ENCODE assay signal across 19 mouse cellular contexts in the genomic region with DNA sequence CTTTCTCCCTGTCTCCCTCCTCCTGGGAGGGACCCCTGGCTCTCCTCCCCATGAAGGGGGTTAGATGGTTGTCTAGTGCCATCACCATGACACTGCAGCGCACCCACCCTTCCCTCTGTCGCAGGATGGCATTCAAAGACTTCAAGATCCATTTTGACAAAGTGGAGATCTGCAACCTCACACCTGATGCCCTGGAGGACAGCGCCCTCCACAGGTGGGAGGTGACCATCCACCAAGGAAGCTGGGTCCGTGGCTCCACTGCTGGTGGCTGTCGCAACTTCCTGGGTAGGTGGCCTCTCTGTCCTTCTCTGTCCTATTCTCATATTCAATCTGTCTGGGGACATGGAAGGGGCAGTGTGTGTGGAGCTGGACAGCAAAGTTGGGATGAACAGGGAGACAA. TPM values are rescaled to one million over a fixed set of nuclear protein-coding genes. Genes with fewer than 3 reads are reported as not detected.
A peak's percentile ranks its signal among the peaks of the same experiment; 100 is the strongest.
DNase-seq lines count a peak whose midpoint lies in the region; ATAC-seq and TF ChIP-seq lines count a peak whose summit lies in the region.
"Had no signal": no experiment of that assay in that cellular context is flagged by ENCODE, and none has a peak within 500 bp of the region (broad histone marks: within the 10 kb centered on the region; RNA-seq: fewer than 3 reads in every experiment).

No protein-coding gene starts in this region.

- no peak overlapping the region for H3K4me2 ChIP-seq in kidney, embryonic 15.5 days
- H3K4me2 ChIP-seq: heart, embryonic 15.5 days had no signal

- H3K4me1 ChIP-seq in kidney, adult 2 months (ENCODE audit: control insufficient read depth, insufficient read depth, low read length): no peaks in the 10 kb centered on the region
- peaks cover 3% of the 10 kb centered on the region; the same call in 1 of the 2 replicates for H3K4me1 ChIP-seq in kidney, embryonic 15.5 days
- H3K4me1 ChIP-seq in testis, adult 2 months (ENCODE audit: control insufficient read depth, insufficient read depth, low read length): no peaks in the 10 kb centered on the region
- H3K4me1 ChIP-seq: embryonic facial prominence, embryonic 10.5 days; heart, embryonic 15.5 days; megakaryocyte, embryonic 14.5 days had no signal

- WGBS in kidney, adult 2 months: 73% methylated on average over 5 of the region's 5 CpGs
- WGBS in kidney, embryonic 15.5 days: 75% methylated on average over 5 of the region's 5 CpGs

- DNase-seq in adrenal gland, postnatal 10 days: peak; percentile 39
- no peak for DNase-seq in adrenal gland, adult 2 months
- DNase-seq in kidney, adult 2 months: no peak
- no peak for DNase-seq in testis, postnatal 14 days (ENCODE audit: low spot score)
- DNase-seq in right cerebral cortex, postnatal 25 days: no peak
- DNase-seq in embryo, embryonic 9.5 days (ENCODE audit: extremely low spot score): no peak
- DNase-seq: cerebellum, postnatal 10 days; kidney, postnatal 14 days; left cerebral cortex, postnatal 4 days; lung, adult 2 months; spleen, adult 18-20 months had no signal

- no peak for TF ChIP-seq POLR2A in kidney, adult 2 months (IDR thresholded peaks at IDR 0.05; ENCODE audit: low read depth, low read length)
- no peak for TF ChIP-seq POLR2A in testis, adult 2 months (IDR thresholded peaks at IDR 0.05; ENCODE audit: control insufficient read depth, low read depth, low read length)

- H3K4me3 ChIP-seq in kidney, adult 2 months (ENCODE audit: insufficient read depth, low read depth, low read length): no peak overlapping the region
- H3K4me3 ChIP-seq in kidney, embryonic 15.5 days (replicated peaks): no peak overlapping the region
- H3K4me3 ChIP-seq in testis, adult 2 months (ENCODE audit: control insufficient read depth, low read depth, low read length): no peak overlapping the region
- H3K4me3 ChIP-seq: embryonic facial prominence, embryonic 10.5 days; heart, embryonic 15.5 days; megakaryocyte, embryonic 14.5 days had no signal

- peak; percentile 52; the same call in 1 of the 2 replicates for TF ChIP-seq CTCF in kidney, adult 2 months (conservative IDR thresholded peaks at IDR 0.05; ENCODE audit: insufficient read depth, insufficient read length, low read depth, low read length)
- TF ChIP-seq CTCF in testis, adult 2 months (IDR thresholded peaks at IDR 0.05; ENCODE audit: control insufficient read depth, insufficient read depth, insufficient replicate concordance, low read depth, low read length): peak; percentile 54; the same call in 1 of the 2 replicates

- no peaks in the 10 kb centered on the region for H3K36me3 ChIP-seq in kidney, adult 2 months (ENCODE audit: control insufficient read depth, insufficient read depth, low read length)
- H3K36me3 ChIP-seq in kidney, embryonic 15.5 days: no peaks in the 10 kb centered on the region
- no peaks in the 10 kb centered on the region for H3K36me3 ChIP-seq in testis, adult 2 months (ENCODE audit: control insufficient read depth, insufficient read depth, low read length)
- H3K36me3 ChIP-seq: embryonic facial prominence, embryonic 10.5 days; heart, embryonic 15.5 days had no signal

- H3K27ac ChIP-seq in kidney, adult 2 months (ENCODE audit: insufficient read depth, low read depth, low read length): no peak overlapping the region
- H3K27ac ChIP-seq in kidney, embryonic 15.5 days: no peak overlapping the region
- H3K27ac ChIP-seq in testis, adult 2 months (ENCODE audit: control insufficient read depth, insufficient read depth, low read depth, low read length): no peak overlapping the region
- H3K27ac ChIP-seq: embryonic facial prominence, embryonic 10.5 days; heart, embryonic 15.5 days had no signal

- no peak overlapping the region for H3K9ac ChIP-seq in kidney, embryonic 15.5 days
- H3K9ac ChIP-seq: heart, embryonic 15.5 days had no signal

- H3K27me3 ChIP-seq in kidney, adult 2 months (replicated peaks; ENCODE audit: control insufficient read depth, insufficient read depth, low read length): no peaks in the 10 kb centered on the region
- no peaks in the 10 kb centered on the region for H3K27me3 ChIP-seq in kidney, embryonic 15.5 days
- no peaks in the 10 kb centered on the region for H3K27me3 ChIP-seq in testis, adult 2 months (ENCODE audit: control insufficient read depth, insufficient read depth, low read length)

- ATAC-seq in kidney, embryonic 15.5 days (replicated peaks; ENCODE audit: low FRiP score): no peak
- ATAC-seq: hindbrain, embryonic 16.5 days had no signal

- no peaks in the 10 kb centered on the region for H3K9me3 ChIP-seq in kidney, embryonic 15.5 days (replicated peaks)
- H3K9me3 ChIP-seq: embryonic facial prominence, embryonic 10.5 days; heart, embryonic 15.5 days; megakaryocyte, embryonic 14.5 days had no signal

RNA-seq across cellular contexts. Expression of a gene that starts 28.2 kb away (rescaled TPM):
- total RNA-seq in adrenal gland, postnatal 10 days (2021): under 1 TPM in 1 of 2 experiments, not detected in 1; 0.18 TPM
- under 1 TPM in 1 of 2 experiments, not detected in 1; 0.26 TPM for total RNA-seq in adrenal gland, adult 2 months (2021)
- 0.11 and 0.12 TPM in 2 replicates for polyA plus RNA-seq in adrenal gland, adult 2 months (2012; rRNA removed)
- not detected in 2 replicates for polyA plus RNA-seq in kidney, adult 2 months (2012; rRNA removed)
- 0.08 and 0.31 TPM in 2 replicates for polyA plus RNA-seq in kidney, embryonic 15.5 days (2015; fragmentation: Nextera tagmentation; extraction: Ambion mirVana)
- 0.58 and 0.75 TPM in 2 replicates for polyA plus RNA-seq in testis, adult 2 months (2012; rRNA removed)
- total RNA-seq: gastrocnemius, postnatal 4 days; monocyte, adult 5-6 weeks had no signal
- polyA plus RNA-seq: embryonic facial prominence, embryonic 10.5 days had no signal

RNA-seq across cellular contexts. Expression of a gene that starts 34.6 kb away (rescaled TPM):
- total RNA-seq in adrenal gland, postnatal 10 days (2021): 100 to 1,000 TPM; 124 to 320 TPM
- total RNA-seq in adrenal gland, adult 2 months (2021): 10 to 100 TPM in 1 of 2 experiments, 1 to 10 TPM in 1; 4.1 to 12.3 TPM
- polyA plus RNA-seq in adrenal gland, adult 2 months (2012; rRNA removed): 17.3 and 19.6 TPM in 2 replicates
- polyA plus RNA-seq in kidney, adult 2 months (2012; rRNA removed): 91.6 and 136 TPM in 2 replicates
- polyA plus RNA-seq in kidney, embryonic 15.5 days (2015; fragmentation: Nextera tagmentation; extraction: Ambion mirVana): 1.9 and 3.2 TPM in 2 replicates
- polyA plus RNA-seq in testis, adult 2 months (2012; rRNA removed): 143 and 231 TPM in 2 replicates
- total RNA-seq: monocyte, adult 5-6 weeks had no signal

RNA-seq across cellular contexts. Expression of a gene that starts 59.1 kb away (rescaled TPM):
- 10 to 100 TPM; 42.5 to 43.2 TPM for total RNA-seq in adrenal gland, postnatal 10 days (2021)
- 10 to 100 TPM; 34.1 to 56.7 TPM for total RNA-seq in adrenal gland, adult 2 months (2021)
- polyA plus RNA-seq in adrenal gland, adult 2 months (2012; rRNA removed): 37.6 and 49.4 TPM in 2 replicates
- 44.4 and 47.9 TPM in 2 replicates for polyA plus RNA-seq in kidney, adult 2 months (2012; rRNA removed)
- polyA plus RNA-seq in kidney, embryonic 15.5 days (2015; fragmentation: Nextera tagmentation; extraction: Ambion mirVana): 28.4 and 32.3 TPM in 2 replicates
- polyA plus RNA-seq in testis, adult 2 months (2012; rRNA removed): 15.9 and 17.3 TPM in 2 replicates
